Mouse (Mus musculus) lung, postnatal 36 days (tissue): ENCODE results near the gene Luc7l3.

Source experiments
- DNase-seq: peaks from one replicate; pipeline ENCODE4 v3.0.0; 2022; ENCODE audit warnings: mixed read lengths

Gene Luc7l3

GRCm38 (mm10) chr11:94336551-94336950 lies 14.8 kb upstream of the Luc7l3 start:
- DNase-seq = no peak

GRCm38 (mm10) chr11:94334386-94334968 lies 12.7 kb upstream of the Luc7l3 start:
- no peak for DNase-seq

- DNase-seq = no peak
Measured at GRCm38 (mm10) chr11:94332726-94333125, 10.9 kb upstream of the Luc7l3 start.

GRCm38 (mm10) chr11:94330211-94330610 lies 8.4 kb upstream of the Luc7l3 start:
- DNase-seq = no peak

GRCm38 (mm10) chr11:94329270-94329891 lies 7.6 kb upstream of the Luc7l3 start:
- DNase-seq = peak; percentile 86

- DNase-seq = no peak
Measured at GRCm38 (mm10) chr11:94328644-94329025, 6.8 kb upstream of the Luc7l3 start.

- DNase-seq = peak; percentile 97
Measured at GRCm38 (mm10) chr11:94327693-94328643, 6.2 kb upstream of the Luc7l3 start, which contains the start of gene Ankrd40. Ankrd40 (plus strand) TSS chr11:94328001.

- DNase-seq = no peak
Measured at GRCm38 (mm10) chr11:94326961-94327411, 5.2 kb upstream of the Luc7l3 start.

GRCm38 (mm10) chr11:94324618-94325017 lies 2.8 kb upstream of the Luc7l3 start:
- DNase-seq = no peak

GRCm38 (mm10) chr11:94323271-94323925 lies 1.6 kb upstream of the Luc7l3 start:
- DNase-seq = no peak

- DNase-seq = no peak
Measured at GRCm38 (mm10) chr11:94322636-94323035, 848 bp upstream of the Luc7l3 start.

- peak; percentile 54 for DNase-seq
Measured at GRCm38 (mm10) chr11:94320969-94321930, 538 bp downstream of the Luc7l3 start.

- DNase-seq = no peak
Measured at GRCm38 (mm10) chr11:94318056-94318455, 3.7 kb downstream of the Luc7l3 start.

- DNase-seq = no peak
Measured at GRCm38 (mm10) chr11:94317515-94317914, 4.3 kb downstream of the Luc7l3 start.

- no peak for DNase-seq
Measured at GRCm38 (mm10) chr11:94317014-94317413, 4.8 kb downstream of the Luc7l3 start.

- no peak for DNase-seq
Measured at GRCm38 (mm10) chr11:94316528-94316927, 5.3 kb downstream of the Luc7l3 start.

- DNase-seq = no peak
Measured at GRCm38 (mm10) chr11:94315308-94315707, 6.5 kb downstream of the Luc7l3 start.

- DNase-seq = no peak
Measured at GRCm38 (mm10) chr11:94314098-94314652, 7.6 kb downstream of the Luc7l3 start.

- DNase-seq = no peak
Measured at GRCm38 (mm10) chr11:94312733-94313132, 9.1 kb downstream of the Luc7l3 start.

GRCm38 (mm10) chr11:94294996-94295845 lies 26.6 kb downstream of the Luc7l3 start:
- DNase-seq = no peak
